Mouse (Mus musculus): ENCODE results near the gene Gatc.
"Not testable (repeated sequence)": the region's sequence is repeated elsewhere in the genome, so short reads cannot be mapped to it uniquely, and the experiment has no call there.

Gatc gene

DNA sequence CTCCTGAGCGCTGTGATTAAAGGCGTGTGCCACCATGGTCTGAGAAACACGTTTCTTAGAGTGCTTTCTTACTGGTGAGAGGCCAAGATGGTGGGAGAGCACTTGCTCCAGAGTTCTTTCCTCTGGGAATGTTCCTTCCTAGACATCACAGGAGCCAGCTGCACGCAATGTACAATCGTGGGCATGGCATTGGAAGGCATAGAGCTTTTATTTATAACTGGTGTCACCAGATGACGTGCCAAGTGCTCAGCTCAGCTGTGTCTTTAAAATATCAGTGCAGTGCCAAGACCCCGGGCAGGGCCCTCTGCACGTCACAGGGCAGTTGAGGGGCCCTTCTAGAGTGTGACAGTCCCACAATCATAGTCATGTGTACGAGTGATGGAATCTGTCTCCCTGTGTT, 10.0 kb downstream of the Gatc start:
- DNase-seq (ENCODE audit: extremely low spot score), result no peak

DNA sequence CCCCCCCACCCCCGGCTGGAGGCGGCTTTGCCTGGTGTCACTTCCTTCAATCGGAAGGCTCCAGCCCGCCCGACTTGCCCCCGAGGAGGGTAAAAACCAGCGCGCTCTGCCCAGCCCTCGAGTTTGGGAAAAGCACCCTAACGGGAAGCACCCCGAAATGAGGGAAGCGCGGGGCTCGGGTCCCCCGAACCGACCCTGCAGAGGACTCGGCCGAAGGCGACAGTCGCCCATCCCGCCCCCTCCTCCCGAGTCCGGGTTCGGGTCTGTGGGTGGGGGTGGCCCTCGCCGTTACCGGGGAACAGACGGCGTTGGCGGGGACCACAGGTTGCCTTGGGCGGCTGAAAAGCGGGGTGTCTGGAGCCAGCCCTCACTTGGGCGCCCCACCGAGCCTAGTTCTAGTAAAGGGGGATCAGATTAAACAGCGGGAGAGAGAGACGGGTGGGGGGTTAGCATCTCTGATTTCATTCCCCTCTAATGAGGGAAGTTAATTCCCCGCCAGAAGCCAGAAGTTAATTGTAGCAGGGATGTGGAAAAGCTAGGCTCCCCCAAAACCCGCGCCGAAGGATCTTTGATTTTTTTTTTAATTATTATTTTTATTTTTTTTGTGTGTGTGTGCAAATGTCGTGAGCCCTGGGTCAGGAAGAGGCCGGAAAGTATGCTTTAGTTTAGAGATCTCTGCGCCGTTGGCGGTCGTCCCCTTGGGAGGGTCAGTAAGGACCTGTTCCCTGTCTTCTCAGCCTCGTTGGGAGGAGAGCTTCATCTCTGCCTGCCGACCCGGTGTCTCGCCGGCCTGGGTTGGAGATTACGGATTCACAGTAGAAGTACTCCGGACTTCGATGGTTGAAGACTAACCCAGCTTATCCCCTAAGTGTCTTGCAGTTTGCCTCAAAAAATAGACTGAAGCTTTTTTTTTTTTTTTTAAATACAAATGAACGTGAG, 13.1 kb downstream of the Gatc start:
- DNase-seq (ENCODE audit: extremely low spot score), result peak; percentile 63

DNA sequence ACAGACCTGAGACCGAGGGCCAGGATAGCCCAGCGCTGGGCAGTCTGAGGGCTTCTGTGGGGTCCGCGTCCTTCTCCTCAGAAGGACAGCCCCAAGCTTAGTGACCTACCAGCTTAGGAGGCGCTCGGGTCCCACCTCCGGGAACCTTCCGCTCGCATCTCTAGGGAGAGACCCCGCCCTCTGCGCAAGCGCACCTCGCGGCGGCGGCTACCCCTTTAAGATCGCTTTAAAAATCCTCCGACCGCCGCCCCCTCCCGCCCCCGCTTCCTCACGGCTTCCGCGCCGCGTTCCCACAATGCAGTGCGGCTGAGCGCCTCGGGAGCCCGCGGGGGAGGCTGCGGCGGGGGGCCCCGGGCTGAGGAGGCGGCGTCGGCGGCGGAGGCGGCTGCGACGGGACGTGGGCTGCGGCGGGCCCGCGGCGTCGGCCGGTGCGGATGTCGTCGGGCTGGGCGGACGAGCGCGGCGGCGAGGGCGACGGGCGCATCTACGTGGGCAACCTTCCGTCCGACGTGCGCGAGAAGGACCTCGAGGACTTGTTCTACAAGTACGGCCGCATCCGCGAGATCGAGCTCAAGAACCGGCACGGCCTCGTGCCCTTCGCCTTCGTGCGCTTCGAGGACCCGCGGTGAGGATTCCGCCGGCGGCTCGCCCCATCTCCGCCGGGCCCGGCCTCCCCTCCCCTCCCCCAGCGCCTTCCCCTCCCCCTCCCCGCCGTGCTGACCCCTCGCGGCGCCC, 13.9 kb downstream of the Gatc start, which contains the start of gene Srsf9:
Gene Srsf9 (plus strand): TSS at position 303 of the 735 bp plus-strand sequence.
- DNase-seq (ENCODE audit: extremely low spot score), result peak; percentile 97

DNA sequence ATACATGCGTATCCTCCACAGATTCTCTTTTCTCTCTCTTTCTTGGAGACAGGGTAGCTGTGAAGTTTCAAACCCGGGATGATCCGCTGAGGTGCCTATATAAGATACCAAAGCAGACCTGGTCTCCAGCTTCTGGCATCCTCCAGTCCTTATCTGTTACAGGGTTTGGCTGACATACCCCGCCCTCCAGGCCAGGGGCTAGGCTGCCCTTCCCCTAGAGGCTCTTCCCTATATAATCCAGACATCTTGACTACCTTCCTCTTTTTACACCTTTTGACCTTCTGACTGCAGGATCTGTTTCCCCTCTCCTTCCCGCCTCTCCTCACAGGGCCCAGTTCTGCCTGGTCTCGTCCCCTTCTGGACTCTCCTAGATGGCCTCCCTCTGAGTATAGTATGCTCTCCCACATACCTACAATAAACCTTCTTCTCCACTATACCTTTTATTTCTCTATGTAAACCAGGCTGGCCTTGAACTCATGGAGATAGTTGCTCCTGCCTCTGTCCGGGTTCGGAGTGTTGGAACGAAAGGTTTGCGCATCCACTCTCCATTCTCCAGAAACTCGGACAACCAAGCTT, 14.6 kb downstream of the Gatc start:
- DNase-seq (ENCODE audit: extremely low spot score), result no peak

DNA sequence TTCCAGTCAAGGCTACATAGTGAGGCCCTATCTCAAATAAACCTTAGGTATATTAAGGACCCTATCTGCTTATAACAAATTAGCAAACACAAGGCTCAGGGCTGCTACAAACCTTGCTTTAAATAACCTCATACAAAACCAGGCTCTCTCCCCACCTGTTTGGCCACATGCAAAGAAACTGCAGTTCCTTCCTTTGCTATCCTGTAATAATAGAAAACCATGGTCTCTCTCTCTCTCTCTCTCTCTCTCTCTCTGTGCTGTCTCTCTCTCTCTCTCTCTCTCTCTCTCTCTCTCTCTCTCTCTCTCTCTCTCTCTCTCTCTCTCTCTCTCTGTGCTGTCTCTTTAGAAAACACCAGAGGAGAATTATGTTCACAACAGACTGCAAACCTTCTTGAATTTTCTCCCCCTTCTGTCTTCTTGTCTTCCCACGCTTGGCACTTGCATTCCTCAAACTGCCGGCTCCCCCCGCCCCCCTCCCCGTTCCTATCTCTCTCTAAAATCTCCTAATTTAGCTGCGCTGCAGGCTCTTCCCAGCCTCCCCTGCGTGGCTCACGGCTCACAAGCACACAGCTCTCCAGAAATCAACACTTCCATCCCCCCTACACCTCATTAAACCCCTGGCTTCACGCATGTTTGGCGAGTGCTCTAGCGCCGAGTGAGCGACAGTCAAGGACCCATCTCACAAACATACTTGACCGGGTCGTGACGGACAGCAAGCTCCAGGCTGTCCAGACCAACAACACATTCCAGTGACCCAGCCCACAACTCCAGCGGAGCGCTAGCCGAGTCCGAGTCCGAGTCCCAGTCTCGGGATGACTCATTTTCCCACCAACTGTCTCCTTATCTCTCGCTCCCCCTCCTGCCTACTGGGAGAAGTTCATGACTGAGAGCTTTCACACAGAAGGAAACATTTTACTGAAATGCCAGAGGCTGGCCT, 21.7 kb downstream of the Gatc start:
- peak; percentile 85 for DNase-seq (ENCODE audit: extremely low spot score)

DNA sequence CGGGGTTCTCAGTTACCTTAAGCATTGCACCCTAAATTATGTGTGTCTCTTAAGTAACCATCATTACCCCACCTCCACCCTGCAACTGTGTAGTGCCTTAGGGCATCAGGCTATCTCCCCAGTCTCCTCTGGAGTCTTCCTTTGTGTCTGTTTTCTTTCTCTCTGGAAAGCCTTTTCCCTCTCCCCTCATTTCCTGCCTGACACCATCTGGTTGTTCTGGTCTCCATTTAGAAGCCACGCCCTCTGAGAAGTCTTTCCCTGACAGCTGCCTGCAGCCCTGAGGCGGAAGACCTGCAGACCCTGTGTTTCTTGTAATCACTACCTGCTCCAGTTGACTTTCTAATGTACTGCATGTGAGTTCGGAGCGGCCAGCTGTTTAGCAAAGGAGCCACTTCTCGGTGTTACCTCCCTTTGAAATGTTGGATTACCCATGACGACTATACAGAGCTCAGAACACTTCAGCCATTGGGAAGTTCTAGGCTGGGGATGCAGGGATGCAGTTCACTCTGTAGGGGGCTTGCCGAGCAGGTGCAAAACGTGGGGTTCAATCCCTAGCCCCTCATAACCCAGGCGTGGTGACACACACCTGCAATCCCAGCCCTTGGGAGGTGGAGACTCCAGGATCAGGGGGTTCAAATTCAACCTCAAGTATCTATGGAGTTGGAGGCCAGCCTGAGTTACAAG, 23.2 kb downstream of the Gatc start:
- DNase-seq (ENCODE audit: extremely low spot score), result peak; percentile 71

DNA sequence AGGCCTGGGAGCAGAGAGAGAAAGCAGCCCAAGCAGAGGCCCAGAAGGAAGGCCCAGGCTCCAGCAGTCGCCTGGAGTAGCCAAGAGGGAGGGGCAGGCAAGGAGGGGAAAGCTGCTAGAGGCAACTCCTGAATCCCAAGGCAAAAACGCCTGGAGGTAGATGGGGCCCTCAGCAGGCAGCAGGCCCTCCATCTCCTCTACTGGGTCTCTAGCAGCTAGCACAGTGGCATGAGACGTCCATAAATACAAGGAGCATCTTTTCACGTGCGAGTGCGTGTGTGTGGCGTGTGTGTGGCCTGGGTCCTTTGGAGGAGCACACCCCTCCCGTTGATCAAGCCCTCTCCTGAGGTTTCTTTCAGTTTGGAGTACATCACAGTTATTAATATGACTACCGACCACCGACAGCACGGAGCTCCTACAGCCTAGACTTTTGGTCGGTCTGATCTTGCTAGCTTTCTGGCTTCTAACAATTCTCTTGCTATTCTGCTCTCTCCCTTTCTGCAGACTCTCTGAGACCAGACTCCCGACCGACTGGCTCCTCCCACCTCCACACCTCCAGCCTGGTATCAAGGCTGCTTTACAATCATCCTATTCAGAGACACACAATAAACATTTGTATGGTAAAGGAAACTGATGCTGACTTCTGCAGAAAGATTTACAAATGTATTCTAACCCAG, 23.9 kb downstream of the Gatc start:
- DNase-seq (ENCODE audit: extremely low spot score), result peak; percentile 35

DNA sequence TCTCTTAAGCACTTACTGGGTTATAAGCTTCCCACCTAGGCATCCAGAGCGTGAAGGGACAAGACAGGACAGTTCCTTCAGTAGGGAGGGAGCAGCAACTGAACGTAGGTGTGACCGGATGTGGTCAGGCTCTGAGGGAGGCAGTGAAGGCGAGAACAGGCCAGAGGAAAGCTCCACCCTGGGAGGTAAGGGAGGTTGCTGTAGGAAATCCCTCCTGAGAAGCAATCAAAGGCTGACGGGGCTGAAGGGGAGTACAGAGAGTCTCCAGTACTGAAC, 27.4 kb downstream of the Gatc start:
- DNase-seq (ENCODE audit: extremely low spot score), result no peak

DNA sequence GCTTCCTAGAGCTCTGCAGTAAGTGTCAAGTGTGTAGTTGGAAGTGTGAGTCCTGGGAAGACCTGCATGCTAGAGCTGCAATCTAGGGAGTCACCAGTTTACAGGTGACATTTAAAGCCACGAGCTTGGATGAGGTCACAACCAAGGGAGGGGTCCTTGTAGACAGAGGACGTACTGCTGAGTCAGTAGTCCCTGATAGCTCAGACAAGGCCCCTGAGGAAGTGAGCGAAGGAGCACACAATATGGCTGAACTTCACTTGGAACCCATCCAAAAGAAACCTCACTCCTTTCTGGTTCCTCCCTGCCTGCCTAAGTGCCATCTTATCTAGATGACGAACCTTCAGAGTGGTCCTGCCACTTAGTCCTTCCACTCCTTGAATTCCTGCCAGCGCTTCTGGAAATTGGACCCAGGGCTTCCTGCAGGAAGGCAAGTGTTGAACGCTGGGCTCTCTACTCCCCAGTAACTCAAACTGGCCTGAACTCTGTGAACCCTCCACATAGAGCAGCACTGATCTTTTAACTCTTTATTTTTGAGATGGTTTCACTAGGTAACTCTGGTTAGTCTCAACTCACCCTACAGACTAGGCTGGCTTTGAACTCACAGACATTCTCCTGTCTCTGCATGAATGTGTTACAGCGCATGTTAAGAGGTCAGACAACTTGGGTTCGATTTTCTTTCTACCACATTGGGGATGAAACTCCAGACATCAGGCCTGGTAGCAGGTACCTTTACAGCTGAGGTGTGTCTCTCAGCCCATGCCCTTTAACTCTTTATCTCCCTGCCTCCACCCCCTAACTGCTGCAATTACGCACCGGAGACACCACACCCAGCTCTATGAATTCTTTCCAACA, 27.9 kb downstream of the Gatc start:
- no peak for DNase-seq (ENCODE audit: extremely low spot score)

DNA sequence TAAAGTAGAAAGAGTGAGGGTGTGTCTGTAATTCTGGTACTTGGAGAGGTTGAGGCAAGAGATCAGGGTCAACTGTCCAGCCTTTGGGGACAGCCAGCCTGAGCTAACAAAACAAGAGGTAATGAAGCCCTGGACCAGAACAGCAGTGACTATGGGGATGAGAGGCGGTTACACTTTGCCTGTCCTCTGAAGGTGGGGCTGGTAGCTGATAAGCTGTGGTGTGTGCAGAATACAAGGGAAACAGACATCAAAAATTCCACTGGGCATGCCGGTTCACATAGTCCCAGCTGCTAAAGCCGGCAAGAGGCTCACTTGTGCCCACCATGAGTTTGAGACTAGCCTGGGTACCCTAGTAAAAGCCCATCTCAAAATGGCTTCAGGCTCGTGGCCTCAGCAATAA, 28.6 kb downstream of the Gatc start:
- no peak for DNase-seq (ENCODE audit: extremely low spot score)

DNA sequence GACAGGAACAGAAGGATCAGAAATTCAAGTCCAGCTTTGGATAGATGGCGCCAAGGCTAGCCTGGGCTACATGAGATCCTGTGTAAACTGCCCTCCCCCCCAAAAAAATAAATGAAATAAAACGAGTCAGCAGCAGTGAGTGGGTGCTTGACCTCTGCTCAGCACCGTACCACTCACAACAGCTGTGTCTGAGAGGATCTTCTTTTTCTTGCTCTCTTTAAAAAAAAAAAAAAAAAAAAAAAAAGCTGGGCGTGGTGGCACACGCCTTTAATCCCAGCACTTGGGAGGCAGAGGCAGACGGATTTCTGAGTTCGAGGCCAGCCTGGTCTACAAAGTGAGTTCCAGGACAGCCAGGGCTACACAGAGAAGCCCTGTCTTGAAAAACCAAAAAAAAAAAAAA, 38.8 kb downstream of the Gatc start:
- not testable (repeated sequence) for DNase-seq (ENCODE audit: extremely low spot score)

DNA sequence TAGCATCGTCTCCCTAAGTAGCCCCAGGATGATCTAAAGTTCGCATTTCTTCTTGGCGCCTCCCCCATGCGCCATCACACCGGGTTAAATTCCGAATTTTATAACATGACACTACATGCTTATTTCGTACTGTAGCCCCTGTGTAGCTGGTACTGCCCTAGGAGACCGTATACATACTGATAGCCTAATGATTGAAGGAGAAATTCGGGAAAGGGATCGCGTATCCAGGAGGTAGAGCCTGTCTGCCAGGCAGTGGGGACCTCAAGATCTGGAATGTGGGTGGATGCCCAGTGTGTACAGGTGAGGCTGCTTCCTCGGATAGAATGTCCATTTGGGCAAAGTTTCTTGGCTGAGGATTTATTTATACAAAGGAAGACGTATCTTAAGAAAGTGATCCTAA, 39.4 kb downstream of the Gatc start:
- no peak for DNase-seq (ENCODE audit: extremely low spot score)

DNA sequence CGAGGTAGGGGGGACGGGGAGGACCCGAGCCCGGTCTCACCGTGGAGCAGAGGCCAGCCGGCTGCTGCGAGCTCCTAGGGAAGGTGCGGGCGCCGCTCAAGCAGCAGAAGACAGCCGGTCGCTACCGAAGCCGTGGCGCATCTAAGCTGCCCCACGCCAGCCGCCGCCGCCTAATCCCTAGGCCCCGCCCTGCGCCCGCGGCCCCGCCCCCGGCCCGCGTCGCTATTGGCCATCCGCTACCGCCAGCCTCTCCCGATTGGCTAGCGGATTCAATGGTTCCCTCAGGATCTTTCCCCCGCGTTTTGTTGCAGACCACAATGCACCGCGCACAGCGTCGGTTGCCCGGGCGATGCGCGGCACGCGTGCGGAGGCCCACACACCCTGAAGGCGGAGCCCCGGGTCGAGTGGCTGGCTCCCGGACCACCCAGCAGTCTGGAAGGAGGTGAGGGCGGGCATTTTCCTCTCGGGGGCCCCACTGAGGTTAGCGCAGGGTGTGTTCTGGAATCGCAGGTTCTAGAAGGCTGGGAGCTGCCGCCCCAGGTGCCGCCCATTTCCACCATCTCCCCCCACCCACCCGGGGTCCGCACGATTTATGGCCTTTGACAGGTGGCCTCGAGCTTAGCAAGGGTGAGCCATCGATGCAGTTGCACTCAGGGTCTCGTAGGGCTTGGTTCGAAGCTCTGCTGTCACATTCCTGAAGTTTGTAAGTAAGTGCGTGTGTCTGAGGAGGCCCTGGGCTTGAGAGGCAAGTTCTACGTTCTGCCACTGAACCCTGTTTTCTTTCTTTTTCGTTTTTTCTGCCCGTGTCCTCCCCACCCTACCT, 40.0 kb downstream of the Gatc start, which contains the start of gene Dynll1:
Gene Dynll1 (minus strand): TSS at position 208 of the 823 bp plus-strand sequence.
- peak; percentile 100 for DNase-seq (ENCODE audit: extremely low spot score)

DNA sequence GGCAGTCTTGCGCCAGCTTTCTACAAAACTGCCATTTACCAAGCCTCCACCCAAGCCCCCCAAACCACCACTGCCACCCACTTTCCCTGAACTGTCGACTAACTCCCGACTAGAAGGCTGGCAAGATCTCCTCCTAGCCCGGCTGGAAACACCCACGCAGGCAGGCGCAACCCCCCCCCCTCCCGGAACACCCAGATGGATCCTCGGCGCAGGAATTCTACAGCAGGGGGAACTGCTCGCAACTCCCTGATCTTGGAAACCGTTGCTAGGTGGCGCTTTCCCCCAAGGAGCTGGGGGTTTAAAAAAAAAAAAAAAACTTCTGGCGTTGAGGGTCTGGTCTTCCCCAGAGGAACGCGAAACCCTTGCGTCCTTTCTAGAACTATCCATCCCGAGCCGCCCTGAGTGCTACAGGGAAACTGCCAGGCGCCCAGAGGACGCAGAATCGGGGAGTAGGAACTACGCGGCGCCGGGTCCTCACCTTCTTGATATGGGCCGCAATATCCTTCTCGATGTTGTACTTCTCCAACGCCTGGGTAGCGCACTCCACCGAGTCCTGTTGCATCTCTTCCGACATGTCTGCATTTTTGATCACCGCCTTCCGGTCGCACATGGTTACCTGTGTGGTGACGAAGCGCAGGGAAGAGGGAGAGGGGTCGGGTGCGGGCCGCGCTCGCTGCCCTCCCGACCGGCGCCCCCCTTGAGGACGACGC, 40.8 kb downstream of the Gatc start:
- peak; percentile 73 for DNase-seq (ENCODE audit: extremely low spot score)

DNA sequence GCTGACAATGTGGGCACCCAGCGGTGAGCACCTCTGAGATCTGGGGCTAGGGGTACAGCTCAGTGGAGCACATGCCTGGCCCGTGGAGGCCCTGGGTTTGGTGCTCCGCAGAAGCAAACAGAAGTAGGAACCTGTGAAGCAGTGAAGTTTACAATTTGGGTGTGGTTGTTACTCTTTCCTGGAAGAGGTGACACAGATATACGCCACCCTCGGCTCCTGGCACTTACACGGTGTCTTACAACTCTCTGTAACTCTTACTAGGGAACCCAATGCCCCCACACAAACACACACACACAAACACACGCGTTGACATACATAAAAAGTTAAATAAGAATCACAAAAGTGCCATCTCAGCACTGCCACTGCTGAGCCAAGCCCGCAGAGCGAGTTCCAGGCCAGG, 44.6 kb downstream of the Gatc start:
- no peak for DNase-seq (ENCODE audit: extremely low spot score)

DNA sequence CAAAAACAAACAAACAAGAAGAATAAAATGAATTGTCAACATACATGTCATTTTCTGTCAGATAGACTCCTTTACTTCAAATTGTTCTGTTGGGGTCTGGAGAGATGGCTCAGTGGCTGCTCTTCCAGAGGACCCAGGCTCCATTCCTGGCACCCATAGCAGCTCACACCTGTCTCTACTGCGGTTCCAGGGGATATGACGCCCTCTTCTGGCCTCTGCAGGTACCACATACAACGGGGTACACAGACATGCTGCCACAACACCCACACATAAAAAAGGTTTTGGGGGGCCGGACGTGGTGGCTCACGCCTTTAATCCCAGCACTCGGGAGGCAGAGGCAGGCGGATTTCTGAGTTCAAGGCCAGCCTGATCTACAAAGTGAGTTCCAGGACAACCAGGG, 46.8 kb downstream of the Gatc start:
- no peak for DNase-seq (ENCODE audit: extremely low spot score)

DNA sequence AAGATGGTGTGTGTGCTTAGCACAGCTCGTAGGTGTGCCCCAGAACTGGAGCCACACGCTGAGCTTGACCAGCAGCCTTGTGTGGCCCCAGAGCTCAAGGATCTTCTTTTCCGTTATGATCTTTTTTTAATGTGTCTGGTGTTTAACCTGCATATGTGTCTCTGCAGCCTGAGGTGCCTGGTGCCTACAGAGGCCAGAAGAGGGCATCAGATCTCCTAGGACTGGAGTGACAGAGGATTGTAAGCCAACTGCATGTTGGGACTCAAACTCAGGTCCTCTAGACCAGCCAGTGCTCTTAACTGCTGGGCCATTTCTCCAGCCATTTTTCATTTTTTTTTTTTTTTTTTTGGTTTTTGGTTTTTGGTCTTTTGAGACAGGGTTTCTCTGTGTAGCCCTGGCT, 56.2 kb downstream of the Gatc start:
- DNase-seq (ENCODE audit: extremely low spot score), result no peak
